Mouse (Mus musculus) inflammation-experienced regulatory T-cells, adult 16 weeks (primary cell): ENCODE results near the gene Acyp2. TPM values are rescaled to one million over a fixed set of nuclear protein-coding genes. Genes with fewer than 3 reads are reported as not detected.

Experiments
- polyA plus RNA-seq: library from polyadenylated mRNA; unstranded; fragments of 100-300 nt; shearing (Covaris generic); gene quantifications from one replicate; pipeline ENCODE4 v1.2.1, GENCODE M21; 2017

Gene Acyp2
- 0.91 TPM for polyA plus RNA-seq

DNA sequence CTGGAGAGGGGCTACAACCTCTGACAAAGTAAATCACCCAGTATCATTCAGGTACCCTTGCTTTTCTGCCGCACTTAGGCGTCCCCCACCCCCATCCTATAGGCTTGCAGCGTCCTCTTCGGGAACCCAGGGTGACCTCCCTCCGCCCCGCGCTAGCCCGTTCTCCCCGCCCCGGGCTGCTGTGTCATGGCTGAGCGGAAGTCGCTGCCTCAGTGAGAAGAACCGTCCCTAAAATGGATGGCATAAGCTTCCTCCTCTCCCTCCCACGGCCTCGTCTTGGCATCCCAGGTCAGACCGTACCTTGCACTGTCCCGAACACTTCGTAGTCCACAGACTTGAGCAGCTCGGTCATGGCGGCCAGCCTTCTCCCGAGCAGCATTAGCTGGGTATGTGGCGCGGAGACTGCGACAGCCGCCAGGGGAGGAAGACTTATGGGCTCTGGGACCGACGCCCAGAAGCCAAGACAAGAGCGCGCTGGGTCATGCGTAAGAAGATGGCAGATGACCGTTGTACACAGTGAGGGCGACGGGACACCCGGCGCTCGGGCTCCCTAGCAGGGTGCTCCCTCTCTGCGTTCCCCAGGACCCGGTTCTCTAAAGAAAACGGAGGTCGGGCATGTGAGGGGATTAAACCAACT lies at the start of gene Acyp2:
Acyp2 (minus strand) TSS at position 587 of the 637 bp plus-strand sequence.

DNA sequence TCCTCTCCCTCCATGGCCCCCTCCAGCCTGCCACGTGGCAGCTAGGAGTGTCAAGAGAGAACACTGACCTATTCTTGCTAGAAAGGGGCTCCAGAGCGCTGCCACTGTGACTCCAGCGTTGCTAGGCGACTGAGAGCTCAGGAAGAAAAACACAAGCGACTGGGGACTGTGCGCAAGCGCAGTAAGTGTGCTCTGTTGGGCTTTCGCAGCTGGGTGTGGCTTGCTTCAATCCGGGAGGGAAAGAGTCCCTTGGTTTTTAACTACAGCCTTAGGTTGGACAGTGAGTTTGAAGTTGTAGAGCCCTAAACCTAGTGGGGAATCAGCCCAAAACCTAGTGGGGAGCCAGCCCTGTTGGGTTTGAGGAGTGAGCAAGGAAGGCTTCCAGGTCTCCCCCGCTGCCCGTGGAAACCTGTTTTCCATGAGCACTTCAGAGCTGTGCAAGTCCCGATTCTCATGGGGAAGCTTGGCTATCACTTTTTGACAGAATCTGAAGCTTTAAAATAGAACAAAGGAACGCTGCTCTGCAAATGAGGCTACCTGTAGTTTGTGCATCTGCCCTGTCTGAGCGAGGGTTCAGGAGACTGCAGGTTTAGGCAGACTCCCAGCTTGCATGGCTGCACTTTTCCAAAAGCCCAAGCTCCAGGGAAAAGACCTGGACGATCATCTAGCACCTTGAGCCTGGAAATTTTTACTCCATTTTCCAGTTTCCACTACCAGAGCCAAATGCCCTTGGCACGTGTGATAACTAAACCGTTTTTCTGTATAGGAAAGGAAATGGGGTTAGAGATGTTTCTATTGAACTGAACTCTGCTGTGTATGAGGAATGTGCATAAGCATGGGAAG lies 177.4 kb downstream of the Acyp2 start, which contains the start of gene 4930505A04Rik:
4930505A04Rik (minus strand) TSS at position 77 of the 843 bp plus-strand sequence.

Other genes starting within 250 kb of the Acyp2 start
- not detected for gene 4930505A04Rik, start 177.8 kb downstream of the Acyp2 start, polyA plus RNA-seq
- 9.9 TPM for gene Psme4, start 122.1 kb upstream of the Acyp2 start, polyA plus RNA-seq
- not detected for gene Gpr75, start 235.8 kb upstream of the Acyp2 start, polyA plus RNA-seq
- 65.9 TPM for gene Asb3, start 235.8 kb upstream of the Acyp2 start, polyA plus RNA-seq